Mouse (Mus musculus): ENCODE results near the gene Sephs1. TPM values are rescaled to one million over a fixed set of nuclear protein-coding genes. Genes with fewer than 3 reads are reported as not detected.

Sephs1 gene
- total RNA-seq (2015; ENCODE audit: low replicate concordance) (4.4 and 9.4 TPM in 2 replicates), total RNA-seq (2017; ENCODE audit: low replicate concordance) (11.8 and 12.8 TPM in 2 replicates)

DNA sequence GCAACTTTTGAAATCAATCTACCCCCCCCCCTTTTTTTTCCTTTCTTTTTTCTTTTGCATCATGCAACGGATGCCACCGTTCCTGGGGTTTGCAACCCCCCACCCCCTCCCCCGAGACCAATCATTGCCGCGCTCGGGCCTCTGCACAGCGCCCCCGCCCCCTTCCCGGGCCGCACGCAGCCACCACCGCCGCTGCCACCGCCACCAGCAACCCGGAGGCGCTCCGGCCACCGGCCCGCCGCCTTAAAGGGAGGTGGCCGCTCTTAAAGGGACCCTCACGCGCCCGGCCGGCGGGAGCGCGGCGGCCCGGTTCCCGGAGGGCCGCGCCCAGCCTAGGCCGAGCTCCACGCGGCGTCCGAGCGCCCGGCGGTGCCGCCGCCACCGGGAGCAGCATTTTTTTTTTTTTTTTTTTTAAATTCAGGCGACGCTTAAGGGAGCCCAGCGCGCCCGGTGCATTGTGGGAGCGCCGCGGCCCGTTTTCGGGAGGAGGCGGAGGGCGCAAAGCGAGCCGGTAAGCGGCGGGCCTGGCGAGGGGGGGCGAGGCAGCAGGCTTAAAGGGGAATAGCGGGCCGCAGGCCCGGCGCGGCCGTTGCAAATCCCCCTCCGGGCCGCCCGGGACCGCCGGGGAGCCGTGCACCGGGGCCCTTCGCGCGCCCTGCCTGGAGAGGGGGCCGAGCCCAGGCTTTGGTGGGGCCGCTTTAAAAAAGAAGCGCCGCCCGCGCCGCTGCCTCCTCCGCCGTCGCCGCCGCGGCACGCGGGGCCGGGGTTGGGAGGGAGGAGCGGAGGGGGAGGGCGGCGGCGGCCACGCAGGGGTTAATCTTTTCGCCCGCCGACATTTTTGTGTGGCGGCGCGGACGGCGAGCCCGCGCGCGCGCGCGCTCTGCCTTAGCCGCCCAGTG is at the start of gene Sephs1:
TSS of gene Sephs1 (plus strand) at position 215 of the 899 bp plus-strand sequence.
- peak; percentile 81 for ATAC-seq (replicated peaks; ENCODE audit: low FRiP score, poor library complexity, severe bottlenecking)

DNA sequence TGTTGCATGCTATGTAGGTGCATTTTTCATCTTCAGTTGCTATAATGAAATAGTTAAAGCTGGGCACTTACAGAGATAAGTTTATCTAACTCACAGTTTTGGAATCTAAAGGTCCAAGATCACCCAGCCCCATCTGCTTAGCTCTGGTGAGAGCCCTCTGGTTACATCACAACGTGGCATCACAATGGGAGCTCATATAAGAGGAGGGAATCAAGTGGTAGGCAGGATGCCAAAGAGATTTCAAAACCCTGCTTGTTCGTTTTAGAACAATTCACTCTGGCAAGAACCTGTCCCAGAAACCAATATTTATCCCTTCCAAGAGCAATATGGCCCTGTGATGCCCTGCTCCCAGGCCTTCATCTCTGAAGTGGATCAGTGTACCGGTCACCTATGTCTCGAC is 49.2 kb upstream of the Sephs1 start:
- no peak for ATAC-seq (replicated peaks; ENCODE audit: low FRiP score, poor library complexity, severe bottlenecking)

DNA sequence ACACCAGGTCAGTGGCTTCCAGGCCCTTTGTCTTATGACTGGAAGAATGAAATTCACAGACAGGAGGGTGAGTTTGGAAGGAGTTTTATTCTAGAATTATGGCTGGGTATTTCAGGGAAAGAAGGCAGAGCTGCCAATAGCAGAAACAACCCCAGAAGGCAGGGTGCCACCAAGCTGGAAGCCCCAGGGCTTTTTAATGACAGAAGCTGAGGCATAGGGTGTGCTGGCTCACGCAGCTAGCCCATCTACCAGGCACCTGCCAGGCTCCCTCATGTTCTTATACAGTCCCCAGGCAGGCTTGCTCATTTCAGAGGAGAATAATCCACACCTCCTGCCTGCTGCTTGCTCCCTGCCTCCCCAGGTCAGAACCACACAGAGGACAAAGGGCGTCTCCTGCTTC is 31.9 kb upstream of the Sephs1 start:
- ATAC-seq (replicated peaks; ENCODE audit: low FRiP score, poor library complexity, severe bottlenecking), result no peak

DNA sequence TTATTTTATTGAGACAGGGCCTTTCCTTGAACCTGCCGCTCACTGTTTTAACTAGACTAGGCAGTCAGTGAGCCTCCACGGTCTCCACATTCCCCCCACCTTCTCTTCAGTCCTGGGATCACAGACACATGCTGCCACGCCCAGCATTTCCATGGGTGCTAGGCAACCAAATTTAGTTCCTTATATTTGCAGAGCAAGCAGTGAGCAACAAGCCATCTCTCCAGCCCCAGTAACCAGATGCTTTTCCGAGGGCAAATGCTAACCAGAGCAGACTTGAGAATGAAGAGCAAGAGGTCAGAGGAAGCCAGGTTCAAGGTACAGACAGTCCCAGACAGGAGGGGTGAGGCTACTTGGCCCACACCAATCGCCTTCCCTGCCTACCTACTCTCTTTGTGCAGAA is 24.2 kb upstream of the Sephs1 start:
- no peak for ATAC-seq (replicated peaks; ENCODE audit: low FRiP score, poor library complexity, severe bottlenecking)

DNA sequence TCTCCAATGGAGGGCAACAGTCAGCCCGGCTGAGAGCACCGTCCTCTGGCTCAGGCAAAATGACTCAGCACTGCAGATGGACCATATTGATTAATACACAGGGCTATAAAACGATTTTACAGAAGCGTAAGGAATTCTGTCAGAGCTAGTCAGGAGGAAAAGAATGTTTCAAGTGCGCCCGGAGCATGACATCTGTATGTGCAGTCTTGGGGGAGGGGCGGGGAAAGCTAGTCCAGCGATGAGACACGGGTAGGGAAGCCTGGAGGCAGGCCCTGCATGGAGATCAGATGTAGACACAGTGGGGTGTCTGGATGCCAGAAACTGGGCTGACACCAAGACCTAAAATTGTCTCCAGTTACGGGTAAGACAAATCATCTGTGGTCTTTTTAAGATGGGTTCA is 23.2 kb upstream of the Sephs1 start:
- ATAC-seq (replicated peaks; ENCODE audit: low FRiP score, poor library complexity, severe bottlenecking), result no peak

DNA sequence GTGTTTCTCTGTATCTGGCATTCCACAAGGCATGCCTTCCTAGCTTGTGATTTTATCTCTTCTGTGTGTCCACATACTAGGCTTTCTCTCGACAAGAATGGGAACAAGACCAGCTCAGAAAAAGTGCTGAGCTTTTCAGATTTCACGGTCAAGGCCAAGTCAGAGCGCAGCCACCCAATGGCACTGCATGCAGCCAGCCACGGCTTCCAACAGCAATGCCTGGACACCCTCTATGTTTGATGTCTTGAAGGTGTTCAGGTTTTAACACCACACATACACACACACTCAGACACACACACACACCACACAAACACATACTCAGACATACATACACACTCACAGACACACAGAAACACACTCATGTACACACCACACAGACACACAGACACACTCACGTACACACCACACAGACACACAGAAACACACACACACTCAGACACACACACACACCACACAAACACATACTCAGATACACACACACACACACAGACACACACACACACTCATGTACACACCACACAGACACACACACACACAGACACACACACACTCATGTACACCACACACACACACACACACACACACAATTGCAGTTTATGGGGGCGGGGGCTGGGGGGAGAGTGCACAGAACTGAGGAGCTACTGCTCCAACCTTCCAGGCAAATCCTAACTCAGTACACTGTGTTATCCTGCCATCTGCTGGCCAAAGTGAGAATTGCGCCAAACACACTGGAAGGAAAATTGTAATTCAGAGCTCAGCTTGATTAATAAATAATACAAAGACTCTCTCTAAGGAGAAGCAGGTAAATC is 17.2 kb upstream of the Sephs1 start:
- peak; percentile 78 for ATAC-seq (replicated peaks; ENCODE audit: low FRiP score, poor library complexity, severe bottlenecking)

DNA sequence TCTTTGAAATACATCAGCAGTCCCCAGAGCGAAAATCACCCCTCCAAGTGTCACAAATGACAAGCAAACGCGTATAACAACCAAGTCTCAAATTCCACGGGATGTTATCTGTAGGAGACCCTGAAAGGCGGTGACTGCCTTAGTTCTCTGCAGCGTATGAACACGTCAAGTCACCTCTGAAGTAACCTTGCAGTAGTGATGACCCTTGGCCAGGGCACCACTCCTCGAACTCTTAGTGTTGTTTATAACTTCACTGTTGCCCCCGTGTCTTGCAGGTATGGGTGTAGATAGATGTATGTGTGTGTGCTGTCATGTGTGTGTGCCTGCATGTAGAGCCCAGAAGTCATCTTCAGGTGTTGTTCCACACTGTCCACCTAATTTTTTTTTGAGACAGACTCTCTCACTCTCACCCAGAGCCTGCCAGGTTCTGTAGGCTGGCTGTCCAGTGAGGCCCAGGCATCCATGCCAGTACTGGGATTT is 16.5 kb upstream of the Sephs1 start:
- ATAC-seq (replicated peaks; ENCODE audit: low FRiP score, poor library complexity, severe bottlenecking), result peak; percentile 33; the same call in 1 of the 2 replicates

DNA sequence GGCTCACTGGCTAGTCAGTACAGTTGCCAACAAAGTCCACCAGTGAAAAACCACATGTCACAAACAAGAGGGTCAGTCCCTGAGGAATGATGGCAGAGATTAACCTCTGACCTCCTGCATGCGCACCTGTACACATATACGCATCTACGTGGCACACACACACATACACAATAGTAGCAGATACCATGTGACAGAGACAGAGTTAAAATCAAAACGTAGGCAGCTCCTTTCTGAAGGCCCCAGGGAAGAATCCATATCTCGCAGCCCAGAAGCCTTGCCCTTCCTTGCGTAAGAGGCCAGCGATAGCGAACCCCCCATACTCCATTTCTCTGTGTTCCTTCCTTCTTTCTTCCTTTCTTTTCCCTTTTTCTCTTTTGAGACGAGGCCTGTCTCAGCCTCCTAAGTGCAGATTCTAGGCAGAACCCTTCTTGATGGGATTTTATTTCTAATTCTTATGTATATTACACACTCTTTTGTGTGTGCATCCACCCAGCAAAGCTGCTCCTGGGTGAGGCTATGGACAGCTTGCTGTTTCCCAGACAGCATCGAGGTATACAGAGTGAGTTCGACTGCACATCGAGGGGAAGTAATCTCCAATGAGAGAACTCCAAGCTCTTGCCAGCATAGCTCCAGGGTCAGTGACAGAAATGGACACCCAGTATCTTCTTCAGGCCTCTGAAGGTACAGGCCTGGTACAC is 13.2 kb upstream of the Sephs1 start:
- no peak for ATAC-seq (replicated peaks; ENCODE audit: low FRiP score, poor library complexity, severe bottlenecking)

DNA sequence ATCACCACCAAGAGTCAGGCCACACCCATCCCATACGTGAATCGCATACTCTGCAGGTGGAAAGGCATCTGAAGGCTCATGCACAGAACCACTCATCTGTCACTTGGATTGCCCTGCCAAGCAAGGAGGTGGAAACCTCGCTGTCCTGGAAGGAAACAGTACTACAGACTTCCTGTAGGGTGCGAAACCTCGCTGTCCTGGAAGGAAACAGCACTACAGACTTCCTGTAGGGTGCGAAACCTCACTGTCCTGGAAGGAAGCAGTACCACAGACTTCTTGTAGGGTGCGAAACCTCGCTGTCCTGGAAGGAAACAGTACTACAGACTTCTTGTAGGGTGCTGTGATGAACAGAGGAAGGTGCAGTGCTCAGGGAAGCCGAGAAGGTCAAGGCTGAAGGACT is 8.6 kb upstream of the Sephs1 start:
- 0 out of 2 replicates have a peak, but pooled peaks have one; percentile 34 for ATAC-seq (replicated peaks; ENCODE audit: low FRiP score, poor library complexity, severe bottlenecking)

DNA sequence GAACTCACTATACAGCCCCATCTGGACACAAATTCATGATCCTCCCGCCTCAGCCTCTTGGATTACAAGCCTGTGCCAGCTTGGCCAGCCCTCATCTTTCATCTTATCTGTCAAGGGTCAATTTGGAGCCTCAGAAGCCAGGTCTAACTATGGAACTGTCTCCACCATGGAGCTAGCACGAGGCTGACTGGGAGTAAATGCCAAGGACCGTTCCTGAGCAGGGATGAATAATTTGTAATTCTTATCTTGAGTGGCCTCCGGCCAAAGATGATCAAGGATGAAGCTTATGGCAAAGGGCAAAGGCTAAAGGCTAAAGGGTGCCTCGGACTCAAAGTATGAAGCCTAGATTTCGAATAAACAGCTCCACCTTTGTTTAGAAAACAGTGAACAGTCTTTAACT is 8.0 kb upstream of the Sephs1 start:
- ATAC-seq (replicated peaks; ENCODE audit: low FRiP score, poor library complexity, severe bottlenecking), result no peak

DNA sequence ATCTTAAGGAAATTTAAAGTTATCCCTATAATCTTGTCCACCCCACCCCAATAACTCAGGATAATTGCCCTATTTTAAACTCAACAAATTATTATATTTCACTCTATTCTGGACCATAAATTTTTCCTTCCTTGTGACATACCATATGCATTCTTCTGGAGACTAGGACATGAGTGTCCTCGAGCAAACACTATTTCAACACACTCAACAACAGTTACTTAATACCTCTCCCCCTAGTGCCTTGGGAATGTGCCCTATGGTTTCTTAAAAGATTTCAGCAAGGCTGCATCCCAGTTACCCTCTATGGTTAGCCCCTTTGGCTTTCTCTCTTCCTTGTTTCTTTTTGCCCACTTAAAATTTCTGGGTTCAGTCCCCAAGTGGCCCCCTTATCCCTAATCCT is 6.3 kb upstream of the Sephs1 start:
- ATAC-seq (replicated peaks; ENCODE audit: low FRiP score, poor library complexity, severe bottlenecking), result no peak

DNA sequence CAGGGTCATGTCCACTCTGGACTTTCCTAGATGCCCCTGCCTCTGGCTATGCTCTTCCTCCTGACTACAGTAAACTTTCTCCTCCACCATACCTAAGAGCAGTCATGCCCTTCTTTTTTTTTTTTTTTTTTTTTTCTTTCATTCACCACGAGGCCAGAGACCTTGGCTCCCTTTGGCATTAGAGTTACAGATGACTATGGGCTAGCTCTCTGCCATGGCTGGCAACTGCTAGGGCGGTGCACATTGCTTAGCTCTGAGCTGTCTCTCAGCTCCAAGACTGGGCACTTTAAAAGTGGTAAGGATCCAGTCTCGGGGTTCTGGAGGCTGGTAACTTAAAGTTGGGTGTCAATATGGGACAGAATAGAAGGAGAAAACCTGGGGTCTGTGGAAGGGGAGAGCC is 5.2 kb upstream of the Sephs1 start:
- ATAC-seq (replicated peaks; ENCODE audit: low FRiP score, poor library complexity, severe bottlenecking), result no peak

DNA sequence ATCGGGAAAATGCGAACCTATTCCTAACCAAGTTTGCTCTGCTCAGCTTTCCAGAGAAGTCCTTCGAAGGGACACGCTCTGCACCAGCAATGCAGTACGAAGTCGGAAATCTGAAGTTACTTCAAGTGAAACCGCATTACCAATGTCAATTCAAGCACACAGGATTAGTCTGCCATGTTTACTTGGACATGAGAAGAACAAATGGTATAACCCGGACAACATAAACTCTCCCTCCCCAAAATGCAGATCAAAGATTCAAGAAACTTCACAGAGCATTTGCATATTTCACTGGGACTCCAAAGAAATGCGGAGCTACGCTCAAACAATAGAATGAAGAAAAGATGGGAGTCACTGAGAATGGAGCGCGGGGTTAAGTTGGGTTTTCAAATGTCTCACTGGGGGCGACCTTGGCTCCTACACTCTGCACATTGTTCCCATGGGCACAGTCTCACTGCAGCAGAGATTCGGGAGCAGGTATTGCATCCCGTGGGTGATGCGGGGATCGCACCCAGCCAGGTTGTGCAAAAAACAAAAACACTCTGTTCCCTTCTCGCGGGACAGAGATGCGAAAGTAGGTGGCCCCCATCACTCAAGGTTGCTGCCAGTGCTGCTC is 521 bp upstream of the Sephs1 start:
- ATAC-seq (replicated peaks; ENCODE audit: low FRiP score, poor library complexity, severe bottlenecking), result no peak

DNA sequence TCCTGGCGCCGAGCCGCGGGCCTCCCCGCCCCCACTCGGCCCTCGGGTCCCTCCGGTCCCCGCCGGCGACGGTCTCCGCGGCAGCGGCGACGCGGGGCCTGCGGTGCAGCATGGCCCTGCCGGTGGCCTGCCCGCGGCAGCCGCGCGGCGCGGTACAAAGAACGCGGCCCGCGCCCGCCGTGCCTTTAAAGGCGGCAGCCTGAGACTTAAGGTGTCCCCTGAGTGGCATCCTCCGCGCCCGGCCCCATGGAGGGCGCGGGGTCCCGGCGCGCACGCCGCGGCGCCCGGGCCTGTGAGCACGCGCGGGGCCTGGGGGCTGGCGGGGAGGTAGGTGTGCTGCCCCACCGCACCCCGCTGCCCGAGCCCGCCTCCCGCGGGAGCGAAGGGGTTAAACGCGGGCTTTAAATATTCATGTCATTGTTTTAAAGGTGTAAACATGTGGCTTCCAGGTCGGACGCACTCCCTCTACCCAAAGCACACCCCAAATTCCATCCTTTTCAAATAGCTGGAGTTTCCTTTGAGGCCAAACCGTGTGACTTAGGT is 956 bp downstream of the Sephs1 start:
- ATAC-seq (replicated peaks; ENCODE audit: low FRiP score, poor library complexity, severe bottlenecking), result peak; percentile 36; the same call in 1 of the 2 replicates

DNA sequence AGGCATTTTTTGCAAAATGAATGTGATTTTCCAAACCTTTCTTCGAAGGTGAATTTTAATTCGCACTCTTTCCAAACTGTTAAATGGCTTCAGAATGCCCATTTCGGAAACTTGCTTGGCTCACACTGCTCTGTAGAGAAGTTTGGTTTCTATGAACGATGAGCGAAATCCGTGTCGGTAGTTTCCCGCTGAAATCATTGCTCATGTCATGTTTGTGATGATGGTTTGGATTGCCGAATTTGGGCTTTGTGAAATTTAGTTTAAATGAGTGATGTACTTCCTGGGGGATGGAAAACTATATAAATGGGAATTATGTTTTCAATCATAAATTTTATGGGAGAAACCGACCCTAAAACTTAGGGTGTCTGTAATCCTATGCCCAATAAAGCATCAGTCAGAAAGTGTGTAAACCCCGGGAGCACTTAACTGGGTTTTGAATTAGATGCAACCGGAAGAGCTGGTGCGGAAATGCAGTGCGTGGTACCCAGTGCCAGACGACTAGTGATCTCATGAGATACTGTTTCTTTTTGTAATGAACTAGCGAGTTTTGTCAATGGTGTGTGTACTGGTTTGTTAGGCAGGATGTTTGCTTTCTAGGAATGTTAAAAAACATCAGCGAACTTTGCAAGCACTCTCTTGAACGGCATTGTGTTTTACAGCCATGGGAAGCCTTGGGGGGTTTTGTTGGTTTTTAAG is 1.8 kb downstream of the Sephs1 start:
- no peak for ATAC-seq (replicated peaks; ENCODE audit: low FRiP score, poor library complexity, severe bottlenecking)

DNA sequence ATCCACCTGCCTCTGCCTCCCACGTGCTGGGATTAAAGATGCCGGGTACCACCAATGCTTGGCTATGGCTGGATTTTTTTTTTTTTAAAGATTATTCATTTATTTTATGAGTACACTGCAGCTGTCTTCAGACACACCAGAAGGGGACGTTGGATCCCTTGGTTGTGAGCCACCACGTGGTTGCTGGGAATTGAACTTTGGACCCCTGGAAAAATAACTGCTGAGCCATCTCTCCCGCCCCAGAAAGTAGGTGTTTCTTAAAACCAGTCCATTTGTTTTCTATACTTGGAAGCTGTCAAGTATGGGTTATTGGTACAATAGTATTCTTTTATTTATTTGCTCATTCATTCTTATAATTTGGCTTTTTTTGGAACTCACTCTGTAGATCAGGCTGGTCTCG is 5.5 kb downstream of the Sephs1 start:
- ATAC-seq (replicated peaks; ENCODE audit: low FRiP score, poor library complexity, severe bottlenecking), result no peak

DNA sequence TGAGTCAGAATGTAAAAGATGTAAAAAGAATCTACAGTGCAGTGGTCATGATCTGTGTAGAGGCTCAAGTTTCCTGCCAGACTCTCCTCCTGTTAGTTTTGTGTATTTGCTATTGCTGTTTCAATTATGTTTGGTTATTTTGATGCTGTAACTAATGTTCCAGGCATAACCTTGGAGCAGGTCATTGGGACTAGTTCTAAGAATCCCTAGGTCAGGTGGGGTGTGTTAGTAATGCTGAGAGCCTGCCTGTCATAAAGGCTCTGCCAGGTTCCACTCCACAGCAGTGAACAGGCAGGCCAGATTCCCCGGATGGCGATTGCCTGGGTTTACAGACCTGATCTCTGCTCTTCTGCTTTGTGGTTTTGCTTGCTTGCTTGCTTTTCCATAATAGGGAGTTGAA is 14.2 kb downstream of the Sephs1 start:
- ATAC-seq (replicated peaks; ENCODE audit: low FRiP score, poor library complexity, severe bottlenecking), result no peak

DNA sequence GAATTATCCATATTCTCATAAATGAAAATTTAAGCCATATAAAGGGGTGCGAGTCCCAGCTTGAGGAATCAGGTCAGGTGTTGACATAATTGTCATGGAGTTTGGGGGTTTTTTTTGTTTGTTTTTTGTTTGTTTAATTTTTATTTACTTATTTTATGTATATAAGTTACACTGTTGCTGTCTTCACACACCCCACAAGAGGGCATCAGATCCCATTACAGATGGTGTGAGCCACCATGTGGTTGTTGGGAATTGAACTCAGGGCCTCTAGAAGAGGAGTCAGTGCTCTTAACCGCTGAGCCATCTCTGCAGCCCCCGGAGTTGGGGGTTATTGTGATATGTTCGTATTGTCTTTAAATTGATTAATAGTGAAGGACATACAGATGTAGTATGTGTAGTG is 15.6 kb downstream of the Sephs1 start:
- no peak for ATAC-seq (replicated peaks; ENCODE audit: low FRiP score, poor library complexity, severe bottlenecking)

DNA sequence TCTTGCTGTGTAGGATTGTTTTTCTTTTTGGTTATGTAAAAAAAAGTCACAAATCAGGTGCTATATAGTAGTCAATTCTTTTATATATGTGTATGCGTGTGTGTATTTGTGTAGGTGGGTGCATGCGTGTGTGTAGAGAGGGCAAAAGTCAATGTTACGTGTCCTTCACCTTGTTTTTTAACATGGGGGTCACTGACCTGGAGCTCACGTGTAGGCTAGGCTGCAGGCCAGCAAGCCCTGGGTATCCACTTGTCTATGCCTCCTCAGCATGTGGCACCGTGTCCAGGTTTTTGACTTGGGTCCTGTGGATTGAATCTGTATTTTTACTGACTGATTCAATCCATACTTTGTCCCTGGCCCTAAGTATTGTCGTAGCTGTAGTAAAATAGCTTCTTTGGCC is 19.3 kb downstream of the Sephs1 start:
- no peak for ATAC-seq (replicated peaks; ENCODE audit: low FRiP score, poor library complexity, severe bottlenecking)

Data from erythroblast, adult 5-6 weeks (primary cell).